Mouse (Mus musculus): ENCODE measurements around the gene Pygm. TPM values are rescaled to one million over a fixed set of nuclear protein-coding genes. Genes with fewer than 3 reads are reported as not detected.

Gene Pygm
- polyA plus RNA-seq, 2 experiments from 2014 or later, result 3.7 to 8.0 TPM

GRCm38 (mm10) chr19:6412798-6413197 lies 28.6 kb downstream of the Pygm start:
- ATAC-seq, result no peak

GRCm38 (mm10) chr19:6415454-6415853 lies 31.3 kb downstream of the Pygm start:
- no peak for ATAC-seq

GRCm38 (mm10) chr19:6416124-6416770 lies 32.0 kb downstream of the Pygm start:
- no peak for ATAC-seq

- no peak for ATAC-seq
These were observed 32.9 kb downstream of the Pygm start for GRCm38 (mm10) chr19:6416894-6417761.

- peak; percentile 95 for ATAC-seq
These were observed 34.2 kb downstream of the Pygm start, which contains the start of gene Nrxn2 for GRCm38 (mm10) chr19:6418233-6418879. Gene Nrxn2, plus strand, starts transcription at chr19:6418731.

GRCm38 (mm10) chr19:6418984-6419692 lies 34.9 kb downstream of the Pygm start:
- ATAC-seq, result no peak

GRCm38 (mm10) chr19:6419805-6420310 lies 35.7 kb downstream of the Pygm start:
- no peak for ATAC-seq

GRCm38 (mm10) chr19:6420481-6421210 lies 36.4 kb downstream of the Pygm start:
- no peak for ATAC-seq

GRCm38 (mm10) chr19:6421211-6421590 lies 37.0 kb downstream of the Pygm start:
- no peak for ATAC-seq

GRCm38 (mm10) chr19:6422014-6422413 lies 37.8 kb downstream of the Pygm start:
- no peak for ATAC-seq

- no peak for ATAC-seq
These were observed 39.0 kb downstream of the Pygm start for GRCm38 (mm10) chr19:6423241-6423640.

GRCm38 (mm10) chr19:6424137-6424881 lies 40.1 kb downstream of the Pygm start:
- no peak for ATAC-seq

GRCm38 (mm10) chr19:6425595-6425994 lies 41.4 kb downstream of the Pygm start:
- ATAC-seq, result no peak

GRCm38 (mm10) chr19:6426703-6427500 lies 42.7 kb downstream of the Pygm start:
- ATAC-seq, result no peak

- no peak for ATAC-seq
These were observed 43.6 kb downstream of the Pygm start for GRCm38 (mm10) chr19:6427653-6428434.

- no peak for ATAC-seq
These were observed 44.5 kb downstream of the Pygm start for GRCm38 (mm10) chr19:6428501-6429200.

GRCm38 (mm10) chr19:6443016-6443415 lies 58.8 kb downstream of the Pygm start:
- ATAC-seq, result no peak

GRCm38 (mm10) chr19:6445761-6446423 lies 61.7 kb downstream of the Pygm start:
- no peak for ATAC-seq

All from activated CD4-positive, CD25-positive, alpha-beta regulatory T cell, adult 4 months (primary cell).